Mouse (Mus musculus): ENCODE measurements at regions not wholly inside any gene's neighbourhood (a gene's known extent, or its start where the extent isn't known, plus 50 kb on each side); places are given as distances from the start of the nearest gene placed in this dataset.

DNA sequence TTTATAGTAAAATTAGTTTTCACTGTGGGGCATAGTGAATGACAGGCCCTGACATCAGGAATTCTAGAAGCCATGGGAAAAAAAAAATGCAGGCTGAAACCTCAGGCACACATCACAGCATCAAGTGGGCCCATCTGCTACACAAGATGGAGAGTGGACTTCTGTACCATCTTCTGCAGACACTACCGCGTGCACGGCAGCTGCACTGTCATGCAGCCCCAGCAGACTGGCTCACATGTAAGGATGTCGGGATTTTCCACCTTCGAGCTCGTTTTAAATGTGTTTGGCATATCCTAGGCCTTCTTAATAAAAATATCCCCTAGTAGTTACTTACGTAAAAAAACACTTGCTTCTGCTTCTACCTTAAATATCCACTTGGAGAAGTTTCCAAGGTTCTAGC lies 186.5 kb upstream of the Mkln1 start:
- Histone ChIP-seq H3K4me1 (peaks cover 7% of the 10 kb centered on the region), H3K9me3 (no peaks in the 10 kb centered on the region), H3K36me3 (no peaks in the 10 kb centered on the region), H3K27me3 (replicated peaks) (peaks cover 36% of the 10 kb centered on the region), H3K4me2 (no peak overlapping the region), H3K9ac (no peak overlapping the region), H3K27ac (replicated peaks) (no peak overlapping the region), H3K4me3 (no peak overlapping the region)
- WGBS: 80% methylated on average over 7 of the region's 7 CpGs
- ATAC-seq (ENCODE audit: extremely low read depth, insufficient number of reproducible peaks, low FRiP score, low TSS enrichment): no peak

DNA sequence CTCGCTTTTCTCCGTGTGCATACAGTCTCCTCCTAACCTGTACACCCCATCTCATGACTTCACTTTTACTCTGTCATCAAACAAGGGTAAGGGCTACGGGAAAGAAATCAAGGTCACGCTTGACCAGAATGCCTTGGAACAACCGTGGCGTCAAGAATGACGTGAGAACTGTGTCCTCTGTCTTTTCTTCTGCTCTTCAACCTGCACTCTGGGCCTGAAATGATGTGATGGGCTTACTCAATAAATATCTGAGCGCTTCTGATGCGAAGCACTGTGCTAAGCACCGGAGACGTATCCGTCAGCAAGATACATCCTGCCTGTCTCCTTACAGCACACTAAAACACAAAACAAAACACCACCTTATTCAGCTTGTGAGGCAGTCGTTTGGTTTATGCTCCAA lies 185.8 kb upstream of the Mkln1 start:
- no peak overlapping the region for H3K9ac ChIP-seq
- peaks cover 11% of the 10 kb centered on the region for H3K4me1 ChIP-seq
- H3K27ac ChIP-seq (replicated peaks): no peak overlapping the region
- 85% methylated on average over 13 of the region's 13 CpGs for WGBS
- H3K4me2 ChIP-seq: no peak overlapping the region
- H3K27me3 ChIP-seq (replicated peaks): peaks cover 40% of the 10 kb centered on the region
- no peaks in the 10 kb centered on the region for H3K9me3 ChIP-seq
- H3K4me3 ChIP-seq: no peak overlapping the region
- no peaks in the 10 kb centered on the region for H3K36me3 ChIP-seq
- ATAC-seq (ENCODE audit: extremely low read depth, insufficient number of reproducible peaks, low FRiP score, low TSS enrichment): no peak

DNA sequence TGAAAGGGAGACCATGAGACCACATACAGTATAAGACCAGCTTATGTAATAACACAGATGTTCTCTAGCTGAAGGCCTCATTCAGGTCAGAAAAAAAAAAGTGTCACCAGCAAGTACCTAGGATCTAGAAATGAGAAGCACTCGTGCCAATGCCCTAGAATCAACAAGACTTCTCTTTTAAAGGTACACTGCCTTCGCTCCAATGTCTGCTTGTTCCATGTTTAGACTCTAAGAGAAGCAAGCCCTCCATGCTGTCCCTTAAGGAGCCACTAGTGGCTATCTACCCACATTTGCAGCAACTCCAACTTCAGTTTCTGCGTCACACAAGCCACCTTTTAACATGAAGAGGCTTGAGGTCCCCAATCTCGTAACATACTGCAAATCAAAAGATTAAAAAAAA lies 185.4 kb upstream of the Mkln1 start:
- H3K4me2 ChIP-seq: no peak overlapping the region
- H3K27ac ChIP-seq (replicated peaks): no peak overlapping the region
- H3K9me3 ChIP-seq: no peaks in the 10 kb centered on the region
- no peak for ATAC-seq (ENCODE audit: extremely low read depth, insufficient number of reproducible peaks, low FRiP score, low TSS enrichment)
- H3K9ac ChIP-seq: no peak overlapping the region
- peaks cover 44% of the 10 kb centered on the region for H3K27me3 ChIP-seq (replicated peaks)
- WGBS: 69% methylated on average over 4 of the region's 4 CpGs
- H3K36me3 ChIP-seq: no peaks in the 10 kb centered on the region
- H3K4me3 ChIP-seq: no peak overlapping the region
- peaks cover 15% of the 10 kb centered on the region for H3K4me1 ChIP-seq

DNA sequence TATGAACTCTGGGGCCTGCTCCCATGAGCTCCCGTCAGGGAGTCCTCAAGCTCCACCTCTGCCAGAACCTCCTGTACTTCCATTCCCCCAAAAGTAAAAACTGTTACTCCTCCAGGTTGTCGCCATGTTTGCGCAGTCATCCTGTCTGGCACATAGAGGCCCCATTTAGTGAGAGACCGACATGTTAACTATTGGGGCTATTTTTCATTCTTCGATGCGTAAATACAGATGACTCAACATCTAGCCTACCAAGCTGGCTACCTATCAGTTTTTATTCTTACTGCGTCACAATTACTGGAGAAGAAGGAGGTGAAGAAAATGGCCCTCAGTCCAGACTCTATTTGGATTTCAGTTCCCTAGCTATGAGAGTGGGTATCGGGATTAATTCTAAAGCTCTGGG lies 182.9 kb upstream of the Mkln1 start:
- Histone ChIP-seq H3K36me3 (no peaks in the 10 kb centered on the region), H3K27me3 (replicated peaks) (peaks cover 69% of the 10 kb centered on the region), H3K9me3 (no peaks in the 10 kb centered on the region), H3K27ac (replicated peaks) (no peak overlapping the region), H3K4me2 (peak overlapping the region; percentile 100), H3K9ac (no peak overlapping the region), H3K4me3 (peak overlapping the region; percentile 80), H3K4me1 (peaks cover 34% of the 10 kb centered on the region)
- 75% methylated on average over 8 of the region's 8 CpGs for WGBS
- ATAC-seq (ENCODE audit: extremely low read depth, insufficient number of reproducible peaks, low FRiP score, low TSS enrichment): no peak

GRCm38 (mm10) chr6:31216206-31217059 lies 182.1 kb upstream of the Mkln1 start:
- H3K9ac ChIP-seq: peak overlapping the region; percentile 85
- H3K4me1 ChIP-seq: peaks cover 36% of the 10 kb centered on the region
- peaks cover 77% of the 10 kb centered on the region for H3K27me3 ChIP-seq (replicated peaks)
- WGBS: under 1% methylated on average over 100 of the region's 100 CpGs
- peak overlapping the region; percentile 80 for H3K4me3 ChIP-seq
- H3K4me2 ChIP-seq: peak overlapping the region; percentile 100
- no peak overlapping the region for H3K27ac ChIP-seq (replicated peaks)
- H3K36me3 ChIP-seq: no peaks in the 10 kb centered on the region
- 0 out of 2 replicates have a peak, but pooled peaks have one; percentile 66 for ATAC-seq (ENCODE audit: extremely low read depth, insufficient number of reproducible peaks, low FRiP score, low TSS enrichment)
- H3K9me3 ChIP-seq: no peaks in the 10 kb centered on the region

DNA sequence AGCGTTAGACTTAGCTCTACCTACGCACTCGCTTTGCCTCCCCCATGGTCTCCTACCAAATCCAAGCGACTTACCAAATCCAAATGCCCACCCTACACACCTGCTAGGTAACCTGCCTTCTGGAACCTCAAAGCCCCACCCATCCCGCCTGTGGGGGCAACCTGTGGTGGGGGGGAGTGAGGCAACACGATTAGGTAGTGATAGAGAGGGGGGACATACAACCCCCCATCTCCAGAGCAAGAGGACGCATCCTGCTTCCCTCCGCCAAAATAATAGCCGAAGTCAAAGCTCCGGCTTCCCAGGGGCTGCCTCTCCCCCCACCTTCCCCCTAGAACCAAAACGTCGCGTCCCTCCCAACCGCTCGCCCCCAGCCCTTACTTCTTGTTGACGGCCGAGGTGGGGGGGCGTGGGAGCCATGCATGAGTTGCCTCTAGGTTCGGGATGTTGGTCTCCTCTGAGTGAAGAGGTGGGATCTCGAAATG lies 181.4 kb upstream of the Mkln1 start:
- Histone ChIP-seq H3K27ac (replicated peaks) (no peak overlapping the region), H3K27me3 (replicated peaks) (peaks cover 84% of the 10 kb centered on the region), H3K4me1 (peaks cover 39% of the 10 kb centered on the region), H3K4me2 (peak overlapping the region; percentile 100), H3K4me3 (peak overlapping the region; percentile 80), H3K36me3 (no peaks in the 10 kb centered on the region), H3K9me3 (no peaks in the 10 kb centered on the region), H3K9ac (peak overlapping the region; percentile 85)
- 2% methylated on average over 20 of the region's 20 CpGs for WGBS
- no peak for ATAC-seq (ENCODE audit: extremely low read depth, insufficient number of reproducible peaks, low FRiP score, low TSS enrichment)

DNA sequence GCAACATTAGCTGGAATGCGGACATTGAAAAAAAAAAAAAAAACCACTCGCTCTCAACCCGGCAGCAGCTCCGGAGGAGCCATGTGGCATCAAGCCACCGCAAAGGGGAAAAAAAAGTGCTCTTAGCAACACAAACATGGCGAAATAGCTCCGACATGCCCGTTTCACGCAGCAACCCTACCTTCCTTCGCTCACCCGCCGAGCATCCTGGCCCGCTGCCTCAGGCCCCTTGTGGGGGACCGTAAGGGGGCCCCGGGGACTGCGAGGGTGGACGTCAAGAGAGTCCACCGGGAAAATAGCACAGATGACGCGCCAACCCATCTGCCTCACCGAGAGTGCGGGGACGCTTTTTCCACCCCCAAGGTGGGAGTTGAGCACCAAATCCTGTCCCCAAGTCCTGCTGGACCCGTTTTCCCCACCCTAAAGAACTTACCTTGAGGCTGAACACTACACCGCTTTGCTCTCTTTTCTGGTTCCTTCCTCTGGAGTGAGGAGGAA lies 180.8 kb upstream of the Mkln1 start:
- peak overlapping the region; percentile 100 for H3K4me2 ChIP-seq
- peak overlapping the region; percentile 85 for H3K9ac ChIP-seq
- WGBS: under 1% methylated on average over 25 of the region's 25 CpGs
- no peak overlapping the region for H3K27ac ChIP-seq (replicated peaks)
- no peak for ATAC-seq (ENCODE audit: extremely low read depth, insufficient number of reproducible peaks, low FRiP score, low TSS enrichment)
- H3K27me3 ChIP-seq (replicated peaks): peaks cover 86% of the 10 kb centered on the region
- no peaks in the 10 kb centered on the region for H3K36me3 ChIP-seq
- peaks cover 39% of the 10 kb centered on the region for H3K4me1 ChIP-seq
- peak overlapping the region; percentile 80 for H3K4me3 ChIP-seq
- H3K9me3 ChIP-seq: no peaks in the 10 kb centered on the region

DNA sequence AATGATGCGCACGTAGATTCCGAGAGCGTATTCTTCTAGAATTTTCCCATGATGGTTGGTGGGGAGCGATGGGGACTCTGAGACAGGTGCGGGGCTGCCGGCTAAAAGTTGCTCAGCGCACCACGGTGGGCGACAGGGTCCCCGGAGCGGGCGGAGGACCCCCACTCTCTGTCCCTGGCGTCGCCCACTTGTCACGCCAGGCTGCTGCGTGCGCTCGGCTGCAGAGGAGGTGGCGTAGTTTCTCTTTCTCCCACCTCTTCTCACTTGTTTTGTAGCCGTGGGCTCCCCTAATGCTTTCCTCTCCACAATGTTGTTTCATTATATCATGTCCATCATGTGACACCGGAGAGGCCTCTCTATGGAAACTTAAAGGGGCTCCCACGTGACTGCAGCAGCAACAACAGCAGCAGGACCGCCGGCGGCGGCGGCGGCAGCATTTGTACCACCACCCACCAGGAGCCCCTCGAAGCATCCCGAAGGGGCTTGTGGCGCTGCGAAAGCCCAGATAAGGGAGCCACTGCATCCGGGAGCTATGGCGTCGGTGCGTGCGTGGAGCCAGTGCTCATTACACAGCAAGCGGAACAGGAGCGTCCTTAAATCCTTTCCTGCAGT lies 180.3 kb upstream of the Mkln1 start:
- peak overlapping the region; percentile 80 for H3K4me3 ChIP-seq
- H3K4me2 ChIP-seq: peak overlapping the region; percentile 100
- under 1% methylated on average over 40 of the region's 40 CpGs for WGBS
- peaks cover 39% of the 10 kb centered on the region for H3K4me1 ChIP-seq
- H3K9me3 ChIP-seq: no peaks in the 10 kb centered on the region
- H3K9ac ChIP-seq: peak overlapping the region; percentile 85
- H3K27me3 ChIP-seq (replicated peaks): peaks cover 83% of the 10 kb centered on the region
- no peaks in the 10 kb centered on the region for H3K36me3 ChIP-seq
- no peak overlapping the region for H3K27ac ChIP-seq (replicated peaks)
- no peak for ATAC-seq (ENCODE audit: extremely low read depth, insufficient number of reproducible peaks, low FRiP score, low TSS enrichment)

- Histone ChIP-seq H3K36me3 (no peaks in the 10 kb centered on the region), H3K4me2 (peak overlapping the region; percentile 100), H3K4me3 (peak overlapping the region; percentile 80), H3K4me1 (peaks cover 39% of the 10 kb centered on the region), H3K9ac (peak overlapping the region; percentile 85), H3K9me3 (no peaks in the 10 kb centered on the region), H3K27ac (replicated peaks) (no peak overlapping the region), H3K27me3 (replicated peaks) (peaks cover 88% of the 10 kb centered on the region)
- ATAC-seq (ENCODE audit: extremely low read depth, insufficient number of reproducible peaks, low FRiP score, low TSS enrichment): no peak
- 38% methylated on average over 8 of the region's 8 CpGs for WGBS
Measured at GRCm38 (mm10) chr6:31218880-31219279, 179.7 kb upstream of the Mkln1 start.

GRCm38 (mm10) chr6:31219736-31220135 lies 178.8 kb upstream of the Mkln1 start:
- H3K4me1 ChIP-seq: peaks cover 39% of the 10 kb centered on the region
- peak overlapping the region; percentile 50 for H3K4me3 ChIP-seq
- peaks cover 86% of the 10 kb centered on the region for H3K27me3 ChIP-seq (replicated peaks)
- H3K9me3 ChIP-seq: no peaks in the 10 kb centered on the region
- ATAC-seq (ENCODE audit: extremely low read depth, insufficient number of reproducible peaks, low FRiP score, low TSS enrichment): no peak
- peak overlapping the region; percentile 78 for H3K4me2 ChIP-seq
- no peak overlapping the region for H3K27ac ChIP-seq (replicated peaks)
- WGBS: 49% methylated on average over 3 of the region's 3 CpGs
- H3K36me3 ChIP-seq: no peaks in the 10 kb centered on the region
- peak overlapping the region; percentile 77 for H3K9ac ChIP-seq

DNA sequence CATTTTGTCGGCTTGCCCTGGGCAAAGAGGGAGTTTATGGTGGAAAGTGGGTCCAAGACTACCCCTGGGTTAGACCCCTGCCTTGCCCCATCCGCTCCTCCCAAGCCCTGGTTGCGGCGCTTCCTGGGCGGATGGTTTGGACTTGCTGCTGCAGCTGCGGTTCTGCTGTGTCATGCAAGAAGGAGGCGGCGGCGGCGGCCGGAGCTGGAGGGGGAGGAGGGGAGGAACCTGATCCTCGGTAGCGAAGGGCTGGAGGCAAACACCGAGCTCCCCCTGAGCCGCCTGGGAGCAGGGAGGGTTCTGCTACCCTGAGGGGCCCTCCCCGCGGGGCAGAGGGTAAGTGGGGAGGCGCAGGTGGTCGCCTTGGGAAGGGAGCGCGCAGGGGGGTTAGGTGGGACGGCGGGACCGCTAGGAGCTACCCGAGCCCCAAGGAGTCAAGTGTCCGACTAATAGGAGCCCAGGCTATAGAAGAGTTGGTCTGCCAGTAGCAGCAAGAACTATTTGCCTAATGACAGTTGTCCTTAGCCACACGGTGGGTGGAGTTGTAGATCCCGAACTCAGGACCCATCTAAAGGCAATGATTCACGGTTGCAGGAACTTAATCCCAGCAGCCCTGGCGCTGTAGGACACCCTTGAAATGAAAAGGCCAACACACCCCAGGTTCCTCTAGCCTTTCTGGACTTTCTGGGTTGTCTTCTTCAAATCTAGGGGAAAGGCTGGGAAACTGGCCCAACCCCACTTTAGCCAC lies 178.2 kb upstream of the Mkln1 start:
- 0 out of 2 replicates have a peak, but pooled peaks have one; percentile 12 for ATAC-seq (ENCODE audit: extremely low read depth, insufficient number of reproducible peaks, low FRiP score, low TSS enrichment)
- WGBS: 2% methylated on average over 30 of the region's 30 CpGs
- Histone ChIP-seq H3K27ac (replicated peaks) (no peak overlapping the region), H3K4me3 (peak overlapping the region; percentile 50), H3K4me2 (peak overlapping the region; percentile 78), H3K9me3 (no peaks in the 10 kb centered on the region), H3K27me3 (replicated peaks) (peaks cover 81% of the 10 kb centered on the region), H3K9ac (peak overlapping the region; percentile 77), H3K36me3 (no peaks in the 10 kb centered on the region), H3K4me1 (peaks cover 39% of the 10 kb centered on the region)
